Mouse (Mus musculus) spleen, adult 2 months (tissue): ENCODE results near the gene Bmp2k. TPM values are rescaled to one million over a fixed set of nuclear protein-coding genes. Genes with fewer than 3 reads are reported as not detected.

Source experiments
- DNase-seq, 2 experiments: peaks; one replicate each; pipeline versions ENCODE4 v3.0.0 to v3.0.0-alpha.2; 2012 to 2021; ENCODE audit warnings: low spot score in 2 of 2, low read depth in 1 of 2
- H3K27ac ChIP-seq: fragments of 200-500 bp; 2 replicates; pipeline ENCODE4 v1.5.1; 2012; ENCODE audit warnings: low read length, inconsistent platforms; ENCODE audit not compliant: insufficient read depth
- H3K27me3 ChIP-seq: fragments of 200-500 bp; 2 replicates; pipeline ENCODE4 v1.6.1; 2012; ENCODE audit warnings: mild to moderate bottlenecking, moderate library complexity, low read length, inconsistent platforms; ENCODE audit not compliant: control insufficient read depth, insufficient read depth
- H3K36me3 ChIP-seq: fragments of 200-500 bp; 2 replicates; pipeline ENCODE4 v1.6.1; 2012; ENCODE audit warnings: mild to moderate bottlenecking, low read length, inconsistent platforms; ENCODE audit not compliant: control insufficient read depth, insufficient read depth
- H3K4me1 ChIP-seq: fragments of 200-500 bp; 2 replicates; pipeline ENCODE4 v1.6.1; 2011; ENCODE audit warnings: inconsistent platforms; ENCODE audit not compliant: control insufficient read depth, insufficient read depth, insufficient read length
- H3K4me3 ChIP-seq: fragments of 200-500 bp; 2 replicates; pipeline ENCODE4 v1.5.1; 2011; ENCODE audit warnings: mild to moderate bottlenecking, inconsistent platforms; ENCODE audit not compliant: insufficient read depth, insufficient read length; ENCODE audit errors: extremely low read depth
- CTCF ChIP-seq: fragments of 200-500 bp; IDR thresholded peaks from 2 replicates; pipeline ENCODE4 v1.5.1; 2011; ENCODE audit warnings: mild to moderate bottlenecking, inconsistent platforms; ENCODE audit not compliant: insufficient read depth, insufficient read length, insufficient replicate concordance; ENCODE audit errors: extremely low read depth
- POLR2A ChIP-seq: fragments of 200-500 bp; IDR thresholded peaks from 2 replicates; pipeline ENCODE4 v1.6.1; 2011; ENCODE audit warnings: low read depth, low read length, inconsistent platforms
- WGBS: fragments of 180-500 bp; shearing (Covaris S2); methylation state at CpG from one replicate; pipeline ENCODE4 v1.1.7; 2018; 5-methylcytosine and 5-hydroxymethylcytosine counted together
- polyA plus RNA-seq: library from polyadenylated mRNA; depleted of rRNA; stranded (reverse); fragments of >200 nt; gene quantifications from 2 replicates; pipeline ENCODE4 v1.2.3, GENCODE M21; 2012

Bmp2k gene
- polyA plus RNA-seq, 1 experiment: 32.6 TPM

- Histone ChIP-seq H3K4me3 (no peak overlapping the region), H3K27ac (0 out of 2 replicates have a peak overlapping the region, but pooled peaks have one; percentile 1), H3K27me3 (no peaks in the 10 kb centered on the region), H3K36me3 (no peaks in the 10 kb centered on the region), H3K4me1 (peaks cover 29% of the 10 kb centered on the region; the same call in 1 of the 2 replicates)
- TF ChIP-seq POLR2A (no peak), CTCF (no peak)
- no peak for DNase-seq
- 69% methylated on average over 10 of the region's 10 CpGs for WGBS
Observed at GRCm38 (mm10) chr5:97001153-97001552, 3.7 kb downstream of the Bmp2k start.

GRCm38 (mm10) chr5:97001571-97001970 is 4.1 kb downstream of the Bmp2k start:
- Histone ChIP-seq H3K4me1 (peaks cover 26% of the 10 kb centered on the region; the same call in 1 of the 2 replicates), H3K36me3 (no peaks in the 10 kb centered on the region), H3K27ac (peak overlapping the region; percentile 1; the same call in 1 of the 2 replicates), H3K4me3 (no peak overlapping the region), H3K27me3 (no peaks in the 10 kb centered on the region)
- 79% methylated on average over 5 of the region's 5 CpGs for WGBS
- no peak for DNase-seq
- TF ChIP-seq CTCF (no peak), POLR2A (no peak)

GRCm38 (mm10) chr5:97002336-97002735 is 4.8 kb downstream of the Bmp2k start:
- WGBS: 42% methylated on average over 5 of the region's 5 CpGs

GRCm38 (mm10) chr5:97002937-97003336 is 5.4 kb downstream of the Bmp2k start:
- TF ChIP-seq POLR2A: no peak
- TF ChIP-seq CTCF: no peak
- Histone ChIP-seq H3K36me3 (no peaks in the 10 kb centered on the region), H3K27me3 (no peaks in the 10 kb centered on the region), H3K4me3 (no peak overlapping the region), H3K4me1 (peaks cover 29% of the 10 kb centered on the region; the same call in 1 of the 2 replicates), H3K27ac (no peak overlapping the region)
- no peak for DNase-seq
- 87% methylated on average over 7 of the region's 7 CpGs for WGBS

More at GRCm38 (mm10) chr5:97002336-97002735, 4.8 kb downstream of the Bmp2k start:
- H3K36me3 ChIP-seq: no peaks in the 10 kb centered on the region
- no peak for DNase-seq
- no peak for TF ChIP-seq CTCF
- no peak for TF ChIP-seq POLR2A
- H3K4me3 ChIP-seq: no peak overlapping the region; the same call in 1 of the 2 replicates
- H3K4me1 ChIP-seq: peaks cover 26% of the 10 kb centered on the region; the same call in 1 of the 2 replicates
- 0 out of 2 replicates have a peak overlapping the region, but pooled peaks have one; percentile 10 for H3K27ac ChIP-seq
- H3K27me3 ChIP-seq: no peaks in the 10 kb centered on the region

- Histone ChIP-seq H3K27ac (no peak overlapping the region), H3K4me1 (peaks cover 32% of the 10 kb centered on the region; the same call in 1 of the 2 replicates), H3K27me3 (no peaks in the 10 kb centered on the region), H3K4me3 (no peak overlapping the region), H3K36me3 (0 out of 2 replicates have a peak, but pooled peaks cover 1% of the 10 kb centered on the region)
- 75% methylated on average over 23 of the region's 23 CpGs for WGBS
- no peak for DNase-seq
- TF ChIP-seq POLR2A (no peak), CTCF (no peak)
Observed at GRCm38 (mm10) chr5:97004178-97005030, 6.9 kb downstream of the Bmp2k start.

- Histone ChIP-seq H3K4me3 (no peak overlapping the region), H3K4me1 (peaks cover 35% of the 10 kb centered on the region; the same call in 1 of the 2 replicates), H3K36me3 (0 out of 2 replicates have a peak, but pooled peaks cover 1% of the 10 kb centered on the region), H3K27ac (no peak overlapping the region), H3K27me3 (no peaks in the 10 kb centered on the region)
- WGBS: 89% methylated on average over 2 of the region's 2 CpGs
- no peak for DNase-seq
- TF ChIP-seq CTCF (no peak), POLR2A (no peak)
Observed at GRCm38 (mm10) chr5:97005891-97006290, 8.4 kb downstream of the Bmp2k start.
